Mouse (Mus musculus): ENCODE measurements around the gene Immp2l. TPM values are rescaled to one million over a fixed set of nuclear protein-coding genes. Genes with fewer than 3 reads are reported as not detected.

The Immp2l gene
- total RNA-seq, 2 experiments from 2014 or later, result 15.0 to 33.8 TPM

DNA sequence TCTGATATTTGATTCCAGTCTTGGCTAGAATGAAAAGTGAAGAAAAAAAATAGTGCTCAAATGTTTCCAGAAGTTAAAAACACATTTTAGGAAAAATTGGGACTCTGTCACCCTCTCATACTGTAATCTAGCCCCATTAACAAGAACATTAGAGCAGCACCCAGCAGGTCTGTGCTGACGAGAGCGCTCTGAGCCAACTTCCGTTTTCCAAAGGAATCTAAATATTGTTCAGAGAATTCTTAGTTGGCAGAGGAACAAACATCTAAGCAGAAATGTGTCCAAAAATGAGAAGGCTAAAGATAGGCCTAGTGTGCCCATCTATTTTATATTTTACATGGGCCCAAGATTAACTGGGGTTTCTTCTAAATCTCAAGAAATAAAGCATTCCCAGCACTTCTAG lies 486.7 kb downstream of the Immp2l start:
- DNase-seq (ENCODE audit: low spot score in 2 of 2), result no peak

GRCm38 (mm10) chr12:41518897-41519296 lies 495.0 kb downstream of the Immp2l start:
- DNase-seq (ENCODE audit: low spot score in 2 of 2), result peak in 1 of 2 experiments; percentile 12

GRCm38 (mm10) chr12:41520326-41520725 lies 496.4 kb downstream of the Immp2l start:
- DNase-seq (ENCODE audit: low spot score in 2 of 2), result no peak

DNA sequence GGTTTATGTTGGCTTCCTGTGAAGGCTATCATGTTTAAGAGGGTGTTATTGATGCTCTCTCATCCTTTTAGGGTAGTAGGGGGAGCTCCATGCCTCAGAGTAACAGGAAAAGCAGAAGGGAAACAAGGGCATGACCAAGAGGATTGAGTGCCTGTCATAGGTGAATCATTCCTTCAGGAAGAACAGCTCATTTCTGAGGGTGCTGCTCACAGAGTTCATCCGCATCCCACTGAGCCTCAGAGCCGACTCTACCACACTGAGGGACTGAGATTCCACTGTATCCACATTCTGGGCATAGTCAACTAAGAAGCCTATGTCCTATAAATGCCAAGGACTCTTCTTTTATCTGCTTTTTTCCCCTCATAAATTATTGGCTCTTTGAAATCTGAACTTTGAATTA lies 497.8 kb downstream of the Immp2l start:
- DNase-seq (ENCODE audit: low spot score in 2 of 2), result no peak

DNA sequence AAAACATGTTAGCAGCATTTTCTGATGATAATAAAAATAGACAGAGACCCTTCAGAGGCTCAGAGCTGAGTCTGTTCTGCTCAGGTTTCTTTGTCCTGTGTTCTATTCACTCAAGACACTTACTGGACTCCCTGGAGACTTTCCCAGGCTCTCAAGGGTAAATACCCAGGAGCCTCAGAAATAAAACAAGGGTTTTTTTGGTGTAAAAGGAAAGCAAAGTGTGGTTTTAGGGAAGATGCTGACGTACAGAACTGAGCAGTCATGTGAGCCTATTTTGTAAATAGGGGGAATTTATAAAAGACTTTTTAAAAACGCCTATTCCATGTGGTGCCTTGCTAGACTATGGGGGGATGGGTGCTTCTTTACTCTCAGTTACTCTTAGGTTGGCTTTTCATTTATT lies 502.8 kb downstream of the Immp2l start:
- no peak for DNase-seq (ENCODE audit: low spot score in 2 of 2)

- DNase-seq (ENCODE audit: low spot score in 2 of 2), result no peak
Measured at GRCm38 (mm10) chr12:41528410-41528809, 504.5 kb downstream of the Immp2l start.

- no peak for DNase-seq (ENCODE audit: low spot score in 2 of 2)
Measured at GRCm38 (mm10) chr12:41539989-41540388, 516.1 kb downstream of the Immp2l start.

GRCm38 (mm10) chr12:41551578-41551977 lies 527.7 kb downstream of the Immp2l start:
- DNase-seq (ENCODE audit: low spot score in 2 of 2), result no peak

DNA sequence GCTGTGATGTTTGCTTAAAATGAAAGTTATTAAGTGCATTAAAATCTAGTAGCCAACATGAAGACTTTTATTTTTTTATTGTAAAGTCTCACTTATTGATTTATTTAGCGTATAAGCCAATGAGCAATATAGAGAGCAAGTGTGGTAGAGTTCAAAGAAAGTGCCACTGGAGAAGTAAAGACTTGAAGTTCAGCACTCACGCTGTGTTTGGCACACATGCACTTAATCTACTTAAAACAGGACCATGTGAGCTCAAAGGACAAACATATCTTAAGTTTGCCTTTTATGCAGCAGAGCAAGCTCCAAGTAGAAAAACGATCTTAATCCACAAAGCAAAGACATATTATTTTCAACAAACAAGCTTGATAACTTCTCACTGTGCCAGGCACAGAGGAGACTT lies 533.9 kb downstream of the Immp2l start:
- DNase-seq (ENCODE audit: low spot score in 2 of 2), result no peak

- DNase-seq (ENCODE audit: low spot score in 2 of 2), result no peak
Measured at GRCm38 (mm10) chr12:41558956-41559735, 535.3 kb downstream of the Immp2l start.

- DNase-seq (ENCODE audit: low spot score in 2 of 2), result no peak
Measured at GRCm38 (mm10) chr12:41565540-41566432, 541.9 kb downstream of the Immp2l start.

DNA sequence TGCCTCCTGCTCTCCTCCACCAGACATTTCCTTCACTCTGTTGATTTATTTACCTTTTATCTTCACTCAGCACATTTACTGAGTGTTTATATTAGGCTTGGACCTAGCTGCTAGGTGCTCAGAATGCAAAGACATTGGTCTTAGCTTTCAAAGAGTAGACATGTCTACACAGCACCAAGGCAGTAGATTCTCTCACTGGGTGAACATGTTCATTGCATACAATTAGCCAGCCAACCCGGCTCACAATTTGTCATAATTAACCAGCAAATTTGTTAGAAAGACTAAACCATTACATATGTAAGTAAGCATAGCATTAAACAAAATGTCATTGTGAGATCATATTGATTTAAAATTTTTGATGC lies 542.5 kb downstream of the Immp2l start:
- no peak for DNase-seq (ENCODE audit: low spot score in 2 of 2)

DNA sequence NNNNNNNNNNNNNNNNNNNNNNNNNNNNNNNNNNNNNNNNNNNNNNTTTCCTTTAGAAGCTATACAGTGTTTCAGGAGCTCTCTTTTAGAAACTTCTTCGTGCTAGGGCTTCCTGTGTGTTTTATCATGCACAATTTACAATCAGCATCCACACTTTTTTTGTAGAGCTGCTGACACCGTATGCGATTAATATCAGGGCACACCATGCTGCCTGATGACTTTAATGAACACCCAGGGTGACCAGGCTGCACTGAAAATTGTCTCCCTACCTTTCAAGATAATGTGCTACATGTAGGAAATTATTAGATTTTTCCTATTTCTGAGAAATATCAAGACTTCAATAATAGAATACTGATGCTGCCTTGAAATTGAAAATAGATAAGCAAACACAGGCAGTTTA lies 549.9 kb downstream of the Immp2l start:
- no peak for DNase-seq (ENCODE audit: low spot score in 2 of 2)

DNA sequence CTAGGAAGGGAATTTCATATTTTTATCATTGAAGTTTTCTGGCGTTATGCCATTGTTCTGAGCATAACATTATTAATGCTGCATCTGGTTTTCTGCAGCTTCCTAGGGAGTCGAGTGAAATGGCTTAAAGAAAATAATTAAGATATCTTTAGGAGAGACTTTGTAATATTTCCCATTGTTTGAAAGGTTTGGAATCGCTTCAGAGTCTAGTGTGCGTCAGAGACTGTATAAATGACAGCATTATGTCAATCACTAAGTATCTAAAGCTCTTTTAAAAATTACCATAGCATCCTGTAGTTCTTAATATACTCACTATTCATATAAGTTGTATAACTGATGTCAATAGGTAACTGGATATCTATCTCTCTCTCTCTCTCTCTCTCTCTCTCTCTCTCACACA lies 551.3 kb downstream of the Immp2l start:
- no peak for DNase-seq (ENCODE audit: low spot score in 2 of 2)

- no peak for DNase-seq (ENCODE audit: low spot score in 2 of 2)
Measured at GRCm38 (mm10) chr12:41593401-41593800, 569.5 kb downstream of the Immp2l start.

DNA sequence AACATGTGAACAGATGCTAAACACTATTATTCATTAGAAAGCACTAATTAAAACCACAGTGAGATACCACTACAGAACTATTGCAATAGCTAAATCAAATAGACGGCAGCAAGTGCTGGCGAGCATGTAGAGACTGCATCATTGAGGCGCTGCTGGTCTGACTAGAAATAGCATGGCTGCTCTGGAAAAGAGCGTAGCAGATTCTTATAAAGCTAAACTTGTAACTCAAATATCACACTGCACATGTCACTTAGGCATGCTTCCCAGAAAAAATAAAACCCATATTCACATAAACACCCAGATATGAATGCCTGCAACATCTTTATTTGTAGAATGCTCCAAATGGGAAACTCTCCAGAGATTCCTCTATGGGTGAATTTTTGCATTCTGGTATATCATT lies 570.1 kb downstream of the Immp2l start:
- no peak for DNase-seq (ENCODE audit: low spot score in 2 of 2)

GRCm38 (mm10) chr12:41615271-41615670 lies 591.4 kb downstream of the Immp2l start:
- DNase-seq (ENCODE audit: low spot score in 2 of 2), result no peak

- DNase-seq (ENCODE audit: low spot score in 2 of 2), result no peak
Measured at GRCm38 (mm10) chr12:41621341-41621740, 597.5 kb downstream of the Immp2l start.

DNA sequence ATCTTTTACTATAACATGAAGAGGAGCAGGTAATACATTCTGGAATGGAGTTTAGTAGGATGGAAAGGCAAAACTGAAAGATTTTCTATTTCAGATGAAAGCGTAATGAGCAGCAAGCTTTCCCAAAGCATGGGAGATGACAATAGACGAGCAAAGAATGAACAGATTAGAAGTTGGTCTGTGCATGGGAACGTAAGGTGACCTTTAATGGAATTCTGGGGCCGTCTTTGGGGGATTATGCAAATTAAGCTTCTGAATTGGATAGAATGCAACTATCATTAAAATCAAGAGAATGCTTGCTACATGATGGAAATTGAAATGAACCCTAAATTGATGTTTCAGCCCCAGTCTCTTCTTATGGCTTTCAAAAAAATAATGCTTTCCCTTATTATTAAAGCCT lies 619.4 kb downstream of the Immp2l start:
- DNase-seq (ENCODE audit: low spot score in 2 of 2), result no peak

DNA sequence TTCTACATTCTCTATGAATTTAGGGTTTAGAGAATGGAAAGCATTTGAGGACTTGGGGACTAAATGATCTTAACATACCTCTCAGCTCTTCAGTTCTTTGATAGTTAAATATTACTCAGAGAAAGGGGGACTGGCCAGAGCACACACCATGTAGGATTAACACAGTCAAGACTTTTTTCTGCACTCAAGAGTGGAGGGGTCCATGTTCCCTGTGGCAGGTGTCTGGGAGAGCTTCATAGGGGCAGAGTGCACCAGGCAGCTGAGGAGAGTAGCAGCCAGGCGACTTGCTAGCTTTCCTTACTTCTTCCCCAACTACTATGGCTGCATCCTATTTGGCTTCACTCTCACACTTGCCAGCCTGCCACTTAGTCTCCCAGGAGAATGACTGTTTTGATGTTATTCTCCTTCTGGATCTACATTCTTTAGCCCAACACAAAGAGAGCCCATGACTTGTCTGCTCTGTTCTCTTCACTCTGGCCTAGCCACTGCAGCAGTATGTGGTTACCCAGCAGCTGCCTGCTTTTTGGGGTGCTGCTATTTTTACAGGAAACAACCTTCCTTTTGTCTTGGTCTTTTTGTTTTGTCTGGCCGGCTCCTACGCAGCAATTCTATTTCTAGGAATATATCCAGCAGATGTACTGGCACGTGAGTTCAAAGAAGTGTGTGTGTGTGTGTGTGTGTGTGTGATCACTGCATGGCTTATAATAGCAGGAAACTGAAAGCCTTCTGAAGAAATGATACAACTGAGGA lies 621.1 kb downstream of the Immp2l start:
- DNase-seq (ENCODE audit: low spot score in 2 of 2), result no peak

DNA sequence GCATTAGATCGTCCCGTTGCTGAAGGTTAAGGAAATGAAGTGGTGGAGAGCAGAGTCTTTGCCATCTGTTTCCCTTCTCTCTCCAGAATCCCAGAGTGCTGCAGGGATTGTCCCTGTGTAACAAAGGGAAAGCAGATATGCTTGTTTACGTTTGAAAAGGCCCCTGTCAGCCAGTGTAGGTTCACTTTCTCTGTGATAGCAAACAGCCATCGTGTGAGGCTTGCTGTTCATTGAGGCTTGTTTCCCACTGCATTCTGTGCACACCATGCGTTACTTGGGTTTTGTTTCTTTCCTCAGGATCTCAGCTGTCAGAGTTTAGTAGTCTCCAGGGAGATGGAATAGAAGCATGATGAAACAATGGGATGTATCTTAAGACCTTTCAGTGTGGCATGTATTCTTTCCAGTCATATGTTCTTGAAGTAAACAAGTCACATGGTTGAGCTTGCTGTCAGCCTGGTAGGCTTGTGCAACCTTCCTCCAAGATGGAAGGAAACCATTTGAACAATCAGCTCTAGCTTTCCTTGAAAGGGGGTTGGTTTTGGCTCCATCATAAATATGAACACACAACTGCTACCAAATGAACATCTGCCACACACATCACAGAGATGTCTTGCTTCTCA lies 623.2 kb downstream of the Immp2l start:
- no peak for DNase-seq (ENCODE audit: low spot score in 2 of 2)

Measured in adrenal gland, adult 18-20 months (tissue).